Mouse (Mus musculus): ENCODE measurements at regions not wholly inside any gene's neighbourhood (a gene's known extent, or its start where the extent isn't known, plus 50 kb on each side); places are given as distances from the start of the nearest gene placed in this dataset.

DNA sequence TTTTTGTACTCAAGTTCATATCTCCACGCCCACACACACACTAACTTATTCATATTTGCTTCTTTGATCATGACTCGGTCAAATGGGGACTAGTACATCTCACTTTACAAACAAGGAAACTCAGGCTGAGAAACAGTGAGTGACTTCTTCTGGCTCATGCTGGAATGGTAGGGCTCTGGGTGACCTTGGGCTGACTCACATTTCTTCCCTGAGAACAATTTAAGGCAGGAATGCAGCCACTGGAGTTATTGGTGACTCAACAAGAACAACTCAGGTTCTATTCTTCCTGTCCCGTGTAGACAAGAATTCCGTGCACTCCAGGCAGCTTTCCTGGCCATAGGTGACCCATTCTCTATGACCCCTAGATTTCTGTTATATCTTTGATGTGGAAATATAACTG lies 87.3 kb downstream of the Naa11 start:
- no peak for TF ChIP-seq CTCF (IDR thresholded peaks at IDR 0.05; ENCODE audit: low read depth)
- TF ChIP-seq EP300 (IDR thresholded peaks at IDR 0.05; ENCODE audit: low read depth): no peak
